Mouse (Mus musculus): ENCODE measurements around the gene Nr1i3. TPM values are rescaled to one million over a fixed set of nuclear protein-coding genes. Genes with fewer than 3 reads are reported as not detected.

Gene Nr1i3
- polyA plus RNA-seq, 1 experiment from 2014 or later, result 0.52 TPM

DNA sequence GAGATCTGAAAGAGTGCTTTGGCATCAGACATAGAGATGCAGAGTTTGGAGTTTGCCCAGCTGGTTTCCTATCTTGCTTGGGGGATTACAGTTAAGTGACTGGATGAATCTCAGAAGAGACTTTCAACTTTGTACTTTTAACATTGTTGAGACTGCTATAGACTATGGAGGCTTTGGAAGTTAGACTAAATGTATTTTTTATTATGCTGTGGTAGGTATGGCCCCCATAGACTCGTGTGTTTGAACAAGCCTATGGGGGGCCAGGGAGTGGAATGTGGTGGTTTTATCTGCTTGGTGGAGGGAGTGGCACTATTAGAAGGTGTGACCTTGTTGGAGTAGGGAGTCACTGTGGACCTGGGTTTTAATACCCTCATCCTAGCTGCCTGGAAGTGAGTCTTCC is 14.2 kb upstream of the Nr1i3 start:
- H3K36me3 ChIP-seq, result no peaks in the 10 kb centered on the region
- H3K9me3 ChIP-seq (replicated peaks), result no peaks in the 10 kb centered on the region
- WGBS (ENCODE audit: insufficient replicate concordance), result 37% methylated on average over 1 of the region's 1 CpGs
- no peak overlapping the region for H3K27ac ChIP-seq
- H3K4me2 ChIP-seq, result no peak overlapping the region
- no peak overlapping the region for H3K4me3 ChIP-seq (replicated peaks)
- H3K4me1 ChIP-seq (replicated peaks), result 0 out of 2 replicates have a peak, but pooled peaks cover 7% of the 10 kb centered on the region
- H3K27me3 ChIP-seq, result peaks cover 49% of the 10 kb centered on the region
- ATAC-seq (ENCODE audit: low read depth) (no peak), DNase-seq (no peak)
- no peak overlapping the region for H3K9ac ChIP-seq

DNA sequence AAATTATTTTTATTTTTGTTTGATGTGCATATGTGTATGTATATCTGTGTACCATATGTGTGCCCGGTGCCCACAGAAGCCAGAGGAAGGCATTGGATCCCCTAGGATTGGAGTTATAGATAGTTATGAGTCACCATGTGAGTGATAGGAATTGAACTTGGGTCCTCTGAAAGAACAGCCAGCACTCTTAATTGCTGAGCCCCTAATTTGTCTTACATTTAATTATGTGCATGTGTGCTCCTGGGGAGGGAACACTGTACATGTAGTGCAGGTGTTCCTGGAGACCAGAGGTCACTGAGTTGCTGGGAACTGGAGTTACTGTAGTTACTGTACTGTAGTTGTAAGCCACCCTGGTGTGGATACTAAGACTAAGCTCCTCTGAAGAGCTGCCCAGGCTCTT is 13.0 kb upstream of the Nr1i3 start:
- Histone ChIP-seq H3K36me3 (no peaks in the 10 kb centered on the region), H3K27me3 (peaks cover 40% of the 10 kb centered on the region), H3K9me3 (replicated peaks) (no peaks in the 10 kb centered on the region), H3K4me1 (replicated peaks) (peaks cover 11% of the 10 kb centered on the region; the same call in 1 of the 2 replicates), H3K9ac (no peak overlapping the region), H3K4me3 (replicated peaks) (no peak overlapping the region), H3K27ac (no peak overlapping the region), H3K4me2 (no peak overlapping the region)
- ATAC-seq (ENCODE audit: low read depth) (no peak), DNase-seq (no peak)
- WGBS (ENCODE audit: insufficient replicate concordance), result 64% methylated on average over 1 of the region's 1 CpGs

DNA sequence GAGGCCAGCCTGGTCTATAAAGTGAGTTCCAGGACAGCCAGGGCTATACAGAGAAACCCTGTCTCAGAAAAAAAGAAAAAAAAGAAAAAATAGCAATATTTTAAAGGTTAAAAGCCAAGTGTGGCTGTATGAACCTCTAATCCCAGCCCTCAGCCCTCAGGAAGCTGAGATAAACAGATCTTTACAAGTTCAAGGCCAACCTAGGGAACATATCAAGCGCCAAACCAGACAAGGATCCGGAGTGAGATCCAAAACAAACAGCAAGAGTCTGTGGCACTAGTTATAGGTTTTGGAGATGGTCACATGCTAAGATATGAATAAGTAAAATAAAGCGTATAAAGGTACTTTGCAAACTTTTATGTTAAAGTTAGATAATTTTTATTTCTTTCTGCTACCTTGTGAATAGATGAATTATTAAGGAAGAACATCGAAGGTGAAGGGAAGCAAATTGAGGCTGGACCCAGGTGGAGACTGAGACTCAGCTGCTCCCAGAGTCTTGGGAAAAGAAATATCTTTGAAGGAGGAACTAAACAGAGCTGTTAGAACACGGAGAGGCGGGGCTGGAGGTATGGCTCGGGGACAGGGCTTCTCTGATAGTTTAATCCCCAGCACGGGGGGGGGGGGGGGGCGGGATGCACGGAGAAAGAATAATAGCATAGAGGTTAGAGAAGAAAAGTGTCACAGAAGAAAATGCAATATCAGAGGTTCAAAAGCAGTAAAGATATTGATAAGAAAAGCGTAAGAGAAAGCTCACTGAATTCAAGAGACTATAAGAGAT is 10.1 kb upstream of the Nr1i3 start:
- Histone ChIP-seq H3K9me3 (replicated peaks) (no peaks in the 10 kb centered on the region), H3K27me3 (peaks cover 11% of the 10 kb centered on the region), H3K9ac (no peak overlapping the region), H3K27ac (peak overlapping the region; percentile 71), H3K4me1 (replicated peaks) (peaks cover 7% of the 10 kb centered on the region; the same call in 1 of the 2 replicates), H3K4me3 (replicated peaks) (no peak overlapping the region), H3K36me3 (no peaks in the 10 kb centered on the region), H3K4me2 (no peak overlapping the region)
- DNase-seq (no peak), ATAC-seq (ENCODE audit: low read depth) (peak; percentile 38; the same call in 1 of the 2 replicates)
- WGBS (ENCODE audit: insufficient replicate concordance), result 38% methylated on average over 11 of the region's 11 CpGs

DNA sequence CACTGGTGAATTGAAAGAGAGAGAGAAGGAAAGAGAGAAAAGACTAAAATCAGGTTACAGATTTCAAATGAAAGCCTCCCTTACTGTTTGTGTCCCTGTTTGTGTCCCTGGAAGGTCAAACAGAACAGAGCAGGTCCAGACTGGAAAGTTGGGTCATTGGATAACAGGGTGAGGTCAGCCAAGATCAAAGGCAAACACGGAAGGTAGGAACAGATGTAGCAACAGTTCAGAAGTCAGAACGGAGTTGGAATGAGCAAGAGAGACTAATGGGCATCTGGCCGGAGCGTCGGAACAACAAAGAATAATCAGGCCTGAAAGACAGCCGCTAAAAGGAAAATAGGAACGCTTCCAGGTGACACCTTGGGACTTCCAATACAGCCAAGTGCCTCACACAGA is 9.5 kb upstream of the Nr1i3 start:
- H3K9ac ChIP-seq, result no peak overlapping the region
- H3K27ac ChIP-seq, result no peak overlapping the region
- DNase-seq (no peak), ATAC-seq (ENCODE audit: low read depth) (peak; percentile 81)
- H3K4me1 ChIP-seq (replicated peaks), result peaks cover 7% of the 10 kb centered on the region; the same call in 1 of the 2 replicates
- no peak overlapping the region for H3K4me2 ChIP-seq
- no peaks in the 10 kb centered on the region for H3K9me3 ChIP-seq (replicated peaks)
- 68% methylated on average over 7 of the region's 7 CpGs for WGBS (ENCODE audit: insufficient replicate concordance)
- no peaks in the 10 kb centered on the region for H3K36me3 ChIP-seq
- no peak overlapping the region for H3K4me3 ChIP-seq (replicated peaks)
- peaks cover 5% of the 10 kb centered on the region for H3K27me3 ChIP-seq

DNA sequence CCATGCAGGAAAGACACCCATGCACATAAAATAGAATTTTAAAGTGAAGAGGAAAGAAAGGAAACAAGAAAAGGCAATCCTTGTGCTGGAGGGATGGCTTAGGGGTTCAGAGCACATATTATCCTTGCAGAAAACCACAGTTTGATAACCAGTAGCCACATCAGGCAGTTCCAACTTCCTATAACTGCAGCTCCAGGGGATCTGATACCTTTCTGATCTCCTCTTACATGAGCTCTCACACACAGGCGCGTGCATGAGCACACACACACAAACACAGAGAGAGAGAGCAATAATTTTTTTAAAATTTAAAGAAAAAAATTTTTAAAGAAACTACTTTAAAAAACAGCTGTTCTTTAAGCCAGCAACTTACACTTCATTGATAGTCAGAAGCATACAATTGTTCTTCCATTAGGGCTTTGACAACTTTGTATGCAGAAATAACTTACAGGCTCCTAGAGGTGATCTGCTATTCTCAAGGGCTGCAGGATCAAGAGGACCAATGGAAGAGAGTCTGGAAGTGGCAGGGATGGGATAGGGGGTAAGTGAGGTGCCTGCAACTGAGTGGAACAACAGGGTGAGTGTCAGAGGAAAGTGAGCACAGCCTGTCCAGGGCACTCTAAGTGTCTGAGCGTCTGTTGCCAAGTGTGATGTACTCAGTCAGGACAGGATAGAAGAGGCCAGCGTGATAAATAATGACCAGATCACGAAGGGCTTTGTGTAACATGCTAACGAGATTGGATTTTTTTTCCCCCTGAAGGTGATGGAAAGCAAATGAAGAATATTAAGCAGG is 7.9 kb upstream of the Nr1i3 start:
- no peaks in the 10 kb centered on the region for H3K36me3 ChIP-seq
- H3K27me3 ChIP-seq, result peaks cover 3% of the 10 kb centered on the region
- no peak overlapping the region for H3K27ac ChIP-seq
- no peak overlapping the region for H3K4me3 ChIP-seq (replicated peaks)
- 51% methylated on average over 6 of the region's 6 CpGs for WGBS (ENCODE audit: insufficient replicate concordance)
- H3K9me3 ChIP-seq (replicated peaks), result no peaks in the 10 kb centered on the region
- peaks cover 7% of the 10 kb centered on the region; the same call in 1 of the 2 replicates for H3K4me1 ChIP-seq (replicated peaks)
- ATAC-seq (ENCODE audit: low read depth), result no peak
- H3K4me2 ChIP-seq, result no peak overlapping the region
- H3K9ac ChIP-seq, result no peak overlapping the region
- no peak for DNase-seq

DNA sequence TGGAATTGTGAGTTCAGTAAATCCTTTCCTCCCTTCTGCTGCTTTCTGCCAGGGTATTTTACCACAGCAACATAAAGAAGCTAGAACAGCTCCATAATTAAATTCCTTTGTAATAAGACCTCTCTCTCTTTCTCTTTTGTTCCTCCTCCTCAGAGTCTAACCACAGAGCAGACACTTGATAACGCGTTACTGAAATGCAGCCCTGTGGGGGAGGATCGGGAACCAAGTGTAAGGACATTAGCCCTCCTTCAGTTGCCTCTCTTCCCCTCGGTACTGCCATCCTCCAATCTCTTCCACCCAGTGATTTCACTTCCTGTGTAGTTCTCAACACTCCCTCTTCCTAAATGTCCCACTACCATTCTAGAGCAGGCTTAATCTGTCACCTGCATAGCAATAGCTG is 4.4 kb upstream of the Nr1i3 start:
- H3K27ac ChIP-seq, result no peak overlapping the region
- no peak overlapping the region for H3K4me3 ChIP-seq (replicated peaks)
- WGBS (ENCODE audit: insufficient replicate concordance), result 8% methylated on average over 4 of the region's 4 CpGs
- no peaks in the 10 kb centered on the region for H3K36me3 ChIP-seq
- no peaks in the 10 kb centered on the region for H3K9me3 ChIP-seq (replicated peaks)
- peaks cover 11% of the 10 kb centered on the region for H3K27me3 ChIP-seq
- peaks cover 7% of the 10 kb centered on the region for H3K4me1 ChIP-seq (replicated peaks)
- no peak overlapping the region for H3K9ac ChIP-seq
- no peak overlapping the region for H3K4me2 ChIP-seq
- DNase-seq, result no peak
- no peak for ATAC-seq (ENCODE audit: low read depth)

DNA sequence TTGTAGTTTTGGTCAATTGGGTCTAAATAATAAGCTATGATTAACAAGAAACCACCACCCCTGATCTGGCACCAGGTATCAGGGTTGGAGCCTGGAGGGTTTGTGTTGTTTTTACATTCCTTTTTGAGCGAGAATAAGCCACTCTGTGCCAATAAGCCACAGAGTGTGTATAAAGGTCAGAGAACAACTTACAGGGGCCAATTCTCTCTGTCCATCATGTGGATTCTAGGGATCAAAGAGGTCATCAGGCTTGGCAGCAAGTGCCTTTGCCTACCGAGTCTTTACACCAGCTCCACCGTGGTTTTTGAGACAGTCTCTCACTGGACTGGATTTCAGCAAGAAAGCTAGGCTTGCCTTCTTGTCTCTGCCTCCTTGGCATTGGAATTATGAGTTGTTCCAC is 916 bp upstream of the Nr1i3 start:
- Histone ChIP-seq H3K4me3 (replicated peaks) (no peak overlapping the region), H3K9ac (no peak overlapping the region), H3K4me2 (no peak overlapping the region), H3K36me3 (no peaks in the 10 kb centered on the region), H3K9me3 (replicated peaks) (no peaks in the 10 kb centered on the region), H3K27me3 (peaks cover 12% of the 10 kb centered on the region), H3K27ac (no peak overlapping the region), H3K4me1 (replicated peaks) (peaks cover 9% of the 10 kb centered on the region)
- ATAC-seq (ENCODE audit: low read depth) (no peak), DNase-seq (no peak)
- 48% methylated on average over 3 of the region's 3 CpGs for WGBS (ENCODE audit: insufficient replicate concordance)

DNA sequence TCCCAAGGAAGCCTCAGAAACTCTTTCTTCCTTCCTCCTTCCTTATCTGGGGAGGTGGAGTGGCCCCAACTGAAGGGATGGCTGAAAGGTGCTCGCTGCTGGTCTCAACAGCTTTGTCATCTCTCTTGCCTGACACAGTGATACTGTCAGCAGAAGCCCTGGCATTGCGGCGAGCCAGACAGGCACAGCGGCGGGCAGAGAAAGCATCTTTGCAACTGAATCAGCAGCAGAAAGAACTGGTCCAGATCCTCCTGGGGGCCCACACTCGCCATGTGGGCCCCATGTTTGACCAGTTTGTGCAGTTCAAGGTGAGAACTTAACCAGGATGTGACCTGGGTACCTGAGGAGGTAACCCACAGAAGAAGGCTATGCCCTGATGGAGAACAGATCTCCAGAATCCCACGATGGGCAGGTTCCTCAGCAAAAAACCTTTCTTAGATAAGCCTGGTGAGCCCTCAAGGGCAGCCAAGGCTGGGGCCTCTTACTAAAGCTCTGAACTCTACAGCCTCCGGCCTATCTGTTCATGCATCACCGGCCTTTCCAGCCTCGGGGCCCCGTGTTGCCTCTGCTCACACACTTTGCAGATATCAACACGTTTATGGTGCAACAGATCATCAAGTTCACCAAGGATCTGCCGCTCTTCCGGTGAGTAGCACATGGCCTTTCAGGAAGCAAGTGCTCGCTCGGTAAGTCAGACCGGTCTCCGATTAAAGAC is 2.6 kb downstream of the Nr1i3 start:
- no peak for ATAC-seq (ENCODE audit: low read depth)
- no peak for DNase-seq
- H3K27ac ChIP-seq, result no peak overlapping the region
- no peaks in the 10 kb centered on the region for H3K9me3 ChIP-seq (replicated peaks)
- H3K36me3 ChIP-seq, result peaks cover 26% of the 10 kb centered on the region
- 55% methylated on average over 18 of the region's 18 CpGs for WGBS (ENCODE audit: insufficient replicate concordance)
- peaks cover 12% of the 10 kb centered on the region for H3K27me3 ChIP-seq
- no peak overlapping the region for H3K4me3 ChIP-seq (replicated peaks)
- peak overlapping the region; percentile 12; the same call in 1 of the 2 replicates for H3K9ac ChIP-seq
- H3K4me1 ChIP-seq (replicated peaks), result peaks cover 15% of the 10 kb centered on the region
- no peak overlapping the region for H3K4me2 ChIP-seq

DNA sequence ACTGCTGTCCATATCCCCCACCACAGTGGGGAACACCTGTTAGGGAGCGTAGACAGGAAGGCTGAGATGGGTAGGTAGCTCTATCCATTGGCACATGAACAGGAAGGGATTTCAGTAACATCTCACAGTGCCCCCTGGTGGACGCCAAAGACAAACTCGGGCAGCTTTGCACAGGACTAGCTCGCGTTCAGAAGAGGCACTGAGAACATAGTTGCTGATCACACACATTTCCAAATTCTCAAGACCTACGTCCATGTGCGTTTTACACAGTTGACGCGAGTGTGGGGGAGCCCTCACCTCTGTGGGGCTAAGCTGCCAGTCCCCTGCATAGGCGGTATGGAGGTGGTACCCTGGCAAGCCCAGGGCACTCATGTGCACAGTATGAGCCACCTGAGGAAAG is 7.1 kb downstream of the Nr1i3 start:
- Histone ChIP-seq H3K36me3 (peaks cover 26% of the 10 kb centered on the region), H3K4me1 (replicated peaks) (peaks cover 31% of the 10 kb centered on the region), H3K27ac (peak overlapping the region; percentile 64), H3K4me2 (peak overlapping the region; percentile 85), H3K9me3 (replicated peaks) (no peaks in the 10 kb centered on the region), H3K27me3 (no peaks in the 10 kb centered on the region), H3K4me3 (replicated peaks) (peak overlapping the region; percentile 68), H3K9ac (peak overlapping the region; percentile 65)
- ATAC-seq (ENCODE audit: low read depth), result peak; percentile 6; the same call in 1 of the 2 replicates
- WGBS (ENCODE audit: insufficient replicate concordance), result 7% methylated on average over 10 of the region's 10 CpGs
- peak; percentile 74 for DNase-seq

DNA sequence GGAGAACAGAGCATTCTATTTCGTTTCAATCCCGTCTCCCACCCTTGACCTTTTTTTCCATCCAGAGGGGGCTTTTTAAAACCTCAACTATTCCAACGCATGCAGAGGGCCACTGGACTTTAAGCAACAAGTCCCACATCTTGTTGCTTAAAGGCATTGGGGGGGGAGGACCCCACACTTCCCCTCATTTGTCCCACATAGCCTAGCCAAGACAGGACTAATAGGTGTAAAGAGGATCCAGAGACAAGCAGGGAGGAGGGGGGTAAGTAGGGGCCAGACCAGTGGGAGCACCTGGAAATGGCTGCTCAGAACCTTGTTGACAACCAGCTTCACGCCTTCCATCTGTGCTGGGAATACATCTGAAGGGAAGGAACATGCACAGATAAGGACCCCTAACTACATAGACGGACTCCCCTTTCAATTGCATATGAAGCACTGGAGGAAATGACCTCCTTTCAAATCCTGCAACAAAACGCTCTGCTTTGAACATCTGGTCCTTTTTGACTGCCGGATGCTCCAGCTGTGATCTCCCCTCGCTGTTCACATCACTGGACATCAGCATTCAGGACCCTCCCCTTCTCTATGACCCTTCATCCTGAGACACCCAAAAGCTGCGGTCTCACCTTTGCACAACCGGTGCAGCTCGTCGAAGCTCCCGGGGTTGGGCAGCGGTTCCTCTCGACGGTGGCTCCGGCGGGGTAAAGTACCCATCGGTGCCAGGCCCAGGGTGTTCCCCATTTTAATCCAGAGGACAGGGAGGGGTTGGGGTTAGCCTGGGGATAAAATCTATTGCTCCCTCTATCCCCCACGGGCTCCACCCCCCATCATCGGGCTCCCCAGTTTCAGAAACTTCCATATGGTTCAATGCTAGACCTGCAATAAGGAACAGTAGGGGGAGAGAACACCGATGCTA is 7.8 kb downstream of the Nr1i3 start:
- DNase-seq (no peak), ATAC-seq (ENCODE audit: low read depth) (no peak)
- Histone ChIP-seq H3K9me3 (replicated peaks) (no peaks in the 10 kb centered on the region), H3K27ac (peak overlapping the region; percentile 64), H3K4me2 (peak overlapping the region; percentile 85), H3K36me3 (peaks cover 26% of the 10 kb centered on the region), H3K4me1 (replicated peaks) (peaks cover 26% of the 10 kb centered on the region), H3K4me3 (replicated peaks) (peak overlapping the region; percentile 68), H3K9ac (peak overlapping the region; percentile 65), H3K27me3 (no peaks in the 10 kb centered on the region)
- WGBS (ENCODE audit: insufficient replicate concordance), result 6% methylated on average over 22 of the region's 22 CpGs

Measured in liver, embryonic 13.5 days (tissue).